Mouse (Mus musculus) gastrocnemius, postnatal 4 days (tissue): ENCODE data around the gene Defb18. TPM values are rescaled to one million over a fixed set of nuclear protein-coding genes. Genes with fewer than 3 reads are reported as not detected.
"Not testable (repeated sequence)": the region's sequence is repeated elsewhere in the genome, so short reads cannot be mapped to it uniquely, and the experiment has no call there.

Experiments used
- DNase-seq, 2 experiments: peaks; one replicate each; pipeline ENCODE4 v3.0.0; 2021 to 2022; ENCODE audit warnings: low spot score in 2 of 2, mixed read lengths in 2 of 2
- long read RNA-seq, 2 experiments: library from polyadenylated mRNA; stranded (forward); transcript quantifications; one replicate each; pipeline ENCODE4 v2.0.0; 2021
- total RNA-seq, 2 experiments: library from RNA; stranded (reverse); gene quantifications; 2 replicates each; pipeline ENCODE4 v1.2.3; 2021

The Defb18 gene
- not detected for total RNA-seq
- long read RNA-seq, experiment 1 = 0 reads
- long read RNA-seq, experiment 2 = 0 reads

GRCm38 (mm10) chr1:18237343-18237742 lies at the start of gene Defb18:
Defb18 (minus strand) TSS chr1:18237443.
- no peak for DNase-seq

GRCm38 (mm10) chr1:18271095-18271494 lies 33.9 kb upstream of the Defb18 start:
- DNase-seq = no peak

- no peak for DNase-seq
These were observed 31.6 kb upstream of the Defb18 start for GRCm38 (mm10) chr1:18268845-18269244.

- no peak for DNase-seq
These were observed 27.8 kb upstream of the Defb18 start, which contains the start of gene Defb41 for GRCm38 (mm10) chr1:18265038-18265437. Defb41 (minus strand) TSS chr1:18265138.

GRCm38 (mm10) chr1:18245801-18246580 lies 8.7 kb upstream of the Defb18 start:
- DNase-seq = not testable (repeated sequence)

- no peak for DNase-seq
These were observed 13.8 kb downstream of the Defb18 start for GRCm38 (mm10) chr1:18223385-18223945.

- no peak for DNase-seq
These were observed 45.5 kb downstream of the Defb18 start for GRCm38 (mm10) chr1:18191719-18192118.

GRCm38 (mm10) chr1:18190714-18191712 lies 46.2 kb downstream of the Defb18 start:
- DNase-seq = no peak

Other genes with a start within 250 kb of the Defb18 start
- gene Crisp4, start 91.5 kb downstream of the Defb18 start, total RNA-seq = not detected
- not detected for gene Defb41, start 27.7 kb upstream of the Defb18 start, total RNA-seq